ENCODE assay signal across 14 mouse cellular contexts in genomic region chr1:118689830-118690229, GRCm38 (mm10).
DNase-seq lines count a peak whose midpoint lies in the region; ATAC-seq and TF ChIP-seq lines count a peak whose summit lies in the region.
"Had no signal": no experiment of that assay in that cellular context is flagged by ENCODE, and none has a peak within 500 bp of the region (broad histone marks: within the 10 kb centered on the region; RNA-seq: fewer than 3 reads in every experiment).

No protein-coding gene starts in this region.

- no peaks in the 10 kb centered on the region for H3K27me3 ChIP-seq in heart, embryonic 11.5 days (ENCODE audit: control insufficient read depth, insufficient read depth, low read length)
- H3K27me3 ChIP-seq in liver, postnatal 0 days (ENCODE audit: insufficient read depth, low read length), result no peaks in the 10 kb centered on the region
- no peaks in the 10 kb centered on the region for H3K27me3 ChIP-seq in liver, embryonic 12.5 days (replicated peaks)
- no peaks in the 10 kb centered on the region for H3K27me3 ChIP-seq in lung, embryonic 15.5 days
- H3K27me3 ChIP-seq: embryonic facial prominence, embryonic 15.5 days had no signal

- no peaks in the 10 kb centered on the region for H3K4me1 ChIP-seq in heart, embryonic 11.5 days (ENCODE audit: control insufficient read depth, insufficient read depth, low read length)
- no peaks in the 10 kb centered on the region for H3K4me1 ChIP-seq in liver, postnatal 0 days (ENCODE audit: insufficient read depth)
- H3K4me1 ChIP-seq in liver, embryonic 12.5 days, result no peaks in the 10 kb centered on the region
- H3K4me1 ChIP-seq in lung, embryonic 15.5 days, result no peaks in the 10 kb centered on the region
- H3K4me1 ChIP-seq: embryonic facial prominence, embryonic 15.5 days had no signal

- H3K9ac ChIP-seq in heart, embryonic 11.5 days (ENCODE audit: low read depth, low read length), result no peak overlapping the region
- no peak overlapping the region for H3K9ac ChIP-seq in liver, postnatal 0 days (replicated peaks)
- H3K9ac ChIP-seq in liver, embryonic 12.5 days, result no peak overlapping the region
- no peak overlapping the region for H3K9ac ChIP-seq in lung, embryonic 15.5 days
- H3K9ac ChIP-seq: embryonic facial prominence, embryonic 15.5 days; forebrain, postnatal 0 days had no signal

- H3K27ac ChIP-seq in heart, embryonic 11.5 days (ENCODE audit: low read depth, low read length), result no peak overlapping the region
- H3K27ac ChIP-seq in liver, postnatal 0 days (ENCODE audit: low read depth), result no peak overlapping the region
- no peak overlapping the region for H3K27ac ChIP-seq in liver, embryonic 12.5 days
- H3K27ac ChIP-seq in lung, embryonic 15.5 days, result no peak overlapping the region
- H3K27ac ChIP-seq: embryonic facial prominence, embryonic 15.5 days; macrophage had no signal

- no peaks in the 10 kb centered on the region for H3K36me3 ChIP-seq in heart, embryonic 11.5 days (ENCODE audit: control insufficient read depth, insufficient read depth, low read length)
- H3K36me3 ChIP-seq in liver, postnatal 0 days (replicated peaks; ENCODE audit: insufficient read depth, low read length), result no peaks in the 10 kb centered on the region
- no peaks in the 10 kb centered on the region for H3K36me3 ChIP-seq in liver, embryonic 12.5 days
- H3K36me3 ChIP-seq in lung, embryonic 15.5 days, result no peaks in the 10 kb centered on the region
- H3K36me3 ChIP-seq: embryonic facial prominence, embryonic 15.5 days had no signal

- no peak for TF ChIP-seq EP300 in liver, postnatal 0 days (IDR thresholded peaks at IDR 0.05; ENCODE audit: low read depth)

- DNase-seq in heart, postnatal 4 days, result no peak
- no peak for DNase-seq in liver, postnatal 0 days
- DNase-seq in cerebellum, adult 11 months, result no peak
- DNase-seq in retina, postnatal 1 day, result no peak
- DNase-seq in urinary bladder, adult 18-20 months (ENCODE audit: low spot score in 2 of 2), result no peak
- DNase-seq: cerebellum, postnatal 14 days; forebrain, postnatal 0 days; kidney, adult 8-10 months; right cerebral cortex, postnatal 25 days had no signal

- ATAC-seq in heart, embryonic 11.5 days (replicated peaks; ENCODE audit: insufficient number of reproducible peaks, low FRiP score, low TSS enrichment), result 0 out of 2 replicates have a peak, but pooled peaks have one; percentile 31
- ATAC-seq in liver, postnatal 0 days, result peak; percentile 48
- ATAC-seq in liver, embryonic 12.5 days, result no peak
- peak; percentile 39; the same call in 1 of the 2 replicates for ATAC-seq in lung, embryonic 15.5 days (ENCODE audit: borderline replicate concordance, extremely low read depth, low FRiP score, low TSS enrichment)
- ATAC-seq: forebrain, postnatal 0 days had no signal

- 43% methylated on average over 5 of the region's 5 CpGs for WGBS in heart, embryonic 11.5 days (ENCODE audit: insufficient replicate concordance)
- 41% methylated on average over 5 of the region's 5 CpGs for WGBS in liver, postnatal 0 days (ENCODE audit: insufficient replicate concordance)
- WGBS in liver, embryonic 12.5 days (ENCODE audit: insufficient replicate concordance), result 55% methylated on average over 5 of the region's 5 CpGs
- 35% methylated on average over 5 of the region's 5 CpGs for whole genome bisulfite sequencing in lung, embryonic 15.5 days

- no peak overlapping the region for H3K4me2 ChIP-seq in heart, embryonic 11.5 days
- no peak overlapping the region for H3K4me2 ChIP-seq in liver, postnatal 0 days (ENCODE audit: low read depth, low read length)
- no peak overlapping the region for H3K4me2 ChIP-seq in liver, embryonic 12.5 days
- H3K4me2 ChIP-seq in lung, embryonic 15.5 days, result no peak overlapping the region
- H3K4me2 ChIP-seq: embryonic facial prominence, embryonic 15.5 days had no signal

- TF ChIP-seq CTCF in liver, postnatal 0 days (IDR thresholded peaks at IDR 0.05; ENCODE audit: low read depth), result no peak

- H3K4me3 ChIP-seq in heart, embryonic 11.5 days (ENCODE audit: low read depth, low read length), result no peak overlapping the region
- no peak overlapping the region for H3K4me3 ChIP-seq in liver, postnatal 0 days (ENCODE audit: low read depth, low read length)
- no peak overlapping the region for H3K4me3 ChIP-seq in liver, embryonic 12.5 days
- H3K4me3 ChIP-seq in lung, embryonic 15.5 days, result no peak overlapping the region
- H3K4me3 ChIP-seq: embryonic facial prominence, embryonic 15.5 days had no signal

- H3K9me3 ChIP-seq in heart, embryonic 11.5 days (replicated peaks; ENCODE audit: control insufficient read depth, low read length), result no peaks in the 10 kb centered on the region
- H3K9me3 ChIP-seq in liver, postnatal 0 days (ENCODE audit: low read length), result no peaks in the 10 kb centered on the region
- H3K9me3 ChIP-seq in liver, embryonic 12.5 days (replicated peaks), result no peaks in the 10 kb centered on the region
- no peaks in the 10 kb centered on the region for H3K9me3 ChIP-seq in lung, embryonic 15.5 days
- H3K9me3 ChIP-seq: embryonic facial prominence, embryonic 15.5 days had no signal
